Mouse (Mus musculus) cerebellum, postnatal 10 days (tissue): Measurements from ENCODE around the gene Mdga1.

ENCODE experiments used
- DNase-seq, 2 experiments: peaks; one replicate each; pipeline ENCODE4 v3.0.0; 2021; ENCODE audit warnings: mixed read lengths in 2 of 2

Mdga1 gene

DNA sequence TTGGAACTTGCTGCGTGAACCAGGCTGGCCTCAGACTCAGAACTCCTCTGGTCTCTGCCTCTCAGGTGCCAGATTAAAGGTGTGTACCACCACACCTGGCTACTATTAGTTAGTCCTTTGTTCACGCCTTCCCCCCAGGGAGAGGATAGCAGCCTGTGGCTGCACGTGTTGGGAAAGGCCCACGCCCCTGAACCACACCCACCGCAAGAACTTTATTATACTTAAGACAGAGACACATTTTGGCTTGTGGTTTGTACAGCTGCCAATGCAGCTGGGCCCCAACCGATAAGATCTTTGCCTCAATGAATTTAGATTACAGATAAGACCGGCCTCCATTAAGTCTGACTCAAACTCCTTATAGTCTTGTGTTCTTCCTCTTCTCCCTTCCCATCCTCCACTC lies 10.0 kb upstream of the Mdga1 start:
- no peak for DNase-seq

GRCm38 (mm10) chr17:29979020-29979419 lies 9.1 kb upstream of the Mdga1 start:
- DNase-seq = no peak

DNA sequence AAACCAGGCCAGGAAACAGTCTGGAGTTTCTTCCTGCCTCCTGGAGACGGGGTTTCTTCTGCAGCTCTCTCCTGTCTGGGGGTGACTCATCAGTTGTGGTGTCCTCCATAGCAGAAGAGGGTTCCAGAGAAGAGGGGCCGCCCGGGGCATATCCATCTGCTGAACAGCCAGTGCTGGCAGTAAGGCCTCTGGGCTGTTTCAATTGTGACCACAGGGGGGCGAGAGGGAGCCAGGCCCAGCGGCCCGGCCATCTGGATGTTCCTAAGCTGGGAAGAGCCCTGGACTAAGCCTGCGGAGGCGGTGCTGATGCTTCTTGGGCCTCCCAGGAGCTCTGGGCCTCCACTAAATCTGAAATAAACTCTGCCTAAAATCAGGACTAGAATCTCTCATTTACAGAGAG lies 5.8 kb upstream of the Mdga1 start:
- DNase-seq = peak; percentile 98 to 99

DNA sequence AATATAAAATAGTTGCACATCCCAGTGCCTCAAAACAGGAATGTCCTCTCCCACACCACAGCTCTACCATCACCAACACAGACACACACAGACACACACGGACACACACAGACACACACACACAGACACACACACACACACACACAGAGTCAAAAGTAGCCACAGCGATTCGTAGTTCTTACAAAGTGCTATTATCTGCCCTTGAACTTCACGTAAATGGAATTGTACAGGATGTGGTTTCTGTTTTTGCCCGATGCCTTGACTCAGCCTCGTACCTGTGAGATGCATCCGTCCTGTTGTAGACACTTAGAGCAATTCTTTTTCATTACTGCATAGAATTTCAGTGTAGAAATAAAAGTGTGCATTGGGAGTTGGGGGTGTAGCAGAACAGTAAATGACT lies 3.3 kb upstream of the Mdga1 start:
- no peak for DNase-seq

DNA sequence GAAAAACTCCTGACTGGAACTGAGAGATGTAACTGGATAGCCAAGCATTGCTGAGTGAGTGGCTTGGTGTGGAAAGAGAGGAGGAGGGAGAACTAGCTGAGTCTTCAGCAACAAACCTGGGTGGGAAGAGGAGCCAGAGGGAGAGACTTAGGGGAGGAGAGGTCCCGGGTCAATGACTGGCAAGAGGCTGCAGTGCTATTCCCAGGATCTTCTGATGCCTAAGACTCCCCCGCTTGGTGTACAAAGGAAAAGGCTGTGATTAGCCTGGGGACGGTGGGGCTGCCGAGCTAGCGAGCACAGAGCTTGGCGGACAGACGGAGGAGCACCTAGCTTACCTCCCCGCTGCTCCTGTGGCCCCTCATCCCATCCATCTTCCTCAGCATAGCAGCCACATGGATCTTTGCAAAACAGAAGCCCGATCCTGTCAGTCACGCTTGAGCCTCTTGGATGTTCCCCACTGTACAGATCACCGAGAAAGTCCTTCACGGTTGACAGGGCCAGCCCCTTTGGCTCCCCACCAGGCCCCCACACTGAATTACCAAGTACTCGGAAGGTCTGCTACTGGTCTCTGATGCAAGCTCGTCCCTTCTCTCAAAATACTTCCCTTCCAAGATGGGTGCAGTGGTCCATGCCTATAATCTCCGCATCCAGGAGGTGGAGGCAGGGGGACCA lies 2.0 kb upstream of the Mdga1 start:
- peak; percentile 50 to 57 for DNase-seq

DNA sequence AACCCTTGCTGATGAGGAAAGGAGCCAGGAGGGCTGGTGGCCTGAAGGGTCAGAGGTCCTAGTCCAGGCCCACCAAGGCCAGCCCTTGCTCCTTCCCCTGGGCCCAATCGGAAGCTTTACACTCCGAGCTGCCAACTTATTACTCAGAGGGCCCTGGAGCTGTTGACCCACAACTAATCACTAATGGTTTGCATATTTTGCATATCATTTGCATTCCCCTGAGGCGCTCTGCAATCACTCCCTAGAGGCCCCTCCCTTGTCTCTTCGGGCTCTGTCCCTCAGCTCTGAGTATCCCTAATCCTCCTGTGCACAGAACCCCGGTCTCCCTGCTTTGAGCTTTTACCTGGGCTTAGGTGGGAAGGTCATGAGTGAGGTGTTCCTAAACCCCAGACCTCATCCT lies 4.4 kb downstream of the Mdga1 start:
- no peak for DNase-seq

- DNase-seq = peak in 1 of 2 experiments; percentile 33
Observed at GRCm38 (mm10) chr17:29963730-29964259, 6.1 kb downstream of the Mdga1 start.

- no peak for DNase-seq
Observed at GRCm38 (mm10) chr17:29955880-29956279, 14.0 kb downstream of the Mdga1 start.

DNA sequence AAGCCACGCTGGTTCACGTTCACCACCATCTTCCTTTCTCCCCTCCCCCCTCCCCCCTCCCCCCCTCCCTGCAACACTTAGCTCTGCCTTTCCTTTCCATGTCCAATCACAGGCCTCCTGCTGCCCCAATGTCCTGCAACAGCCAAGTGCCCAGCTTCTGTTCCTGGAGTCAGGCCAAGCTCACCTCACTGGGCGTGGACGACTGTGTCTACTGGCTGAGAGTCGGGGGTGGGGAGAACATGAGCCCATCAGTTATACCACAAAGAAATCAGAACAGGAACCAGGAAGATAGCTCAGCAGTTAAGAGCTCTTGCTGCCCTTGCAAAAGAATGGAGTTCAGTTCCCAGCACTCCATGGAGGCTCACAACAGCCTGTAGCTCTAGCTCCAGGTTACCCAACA lies 15.6 kb downstream of the Mdga1 start:
- DNase-seq = peak; percentile 46 to 58

- no peak for DNase-seq
Observed at GRCm38 (mm10) chr17:29951100-29951499, 18.8 kb downstream of the Mdga1 start.

DNA sequence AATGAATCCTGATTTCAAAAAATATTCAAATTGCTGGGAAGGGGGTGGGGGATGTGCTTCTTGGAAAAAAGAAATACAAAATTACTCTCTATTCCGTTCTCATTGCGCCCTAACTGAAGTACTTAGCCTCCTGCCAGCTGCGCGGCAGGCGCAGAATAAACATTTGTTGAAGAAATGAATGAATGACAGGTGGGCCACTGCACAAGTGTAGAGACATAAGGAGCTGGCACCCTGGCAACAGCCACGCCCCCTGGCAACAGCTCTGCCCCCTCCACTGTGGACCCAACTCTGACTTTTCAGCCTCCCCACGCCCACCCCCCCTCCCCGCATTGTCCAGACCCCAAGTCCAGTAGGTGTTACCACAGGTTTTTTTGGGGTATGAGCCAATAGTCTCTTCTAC lies 19.3 kb downstream of the Mdga1 start:
- DNase-seq = peak in 1 of 2 experiments; percentile 39

DNA sequence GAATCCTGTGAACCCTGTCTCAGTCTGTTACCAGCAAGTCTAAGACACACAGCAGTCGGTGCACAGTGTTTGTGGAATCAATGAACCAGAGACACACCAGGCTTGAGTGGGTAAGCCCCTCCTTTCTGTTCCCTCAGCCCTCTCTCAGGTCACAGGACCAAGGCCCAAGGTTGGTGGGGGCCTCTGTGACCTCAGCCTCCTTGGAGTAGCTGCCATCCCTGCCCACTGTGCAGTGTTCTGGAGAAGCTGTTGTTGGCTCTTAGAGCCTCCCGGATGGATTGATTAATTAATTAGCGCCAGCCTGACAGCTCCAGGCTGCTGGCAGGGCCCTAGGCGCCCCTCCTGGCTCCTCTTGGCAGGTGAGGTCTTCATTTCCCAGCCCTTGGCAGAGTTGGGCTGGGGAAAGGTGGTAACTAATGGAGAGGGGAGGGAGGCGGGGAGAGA lies 22.6 kb downstream of the Mdga1 start:
- peak; percentile 92 to 95 for DNase-seq

GRCm38 (mm10) chr17:29944376-29944775 lies 25.5 kb downstream of the Mdga1 start:
- DNase-seq = peak; percentile 33 to 53

DNA sequence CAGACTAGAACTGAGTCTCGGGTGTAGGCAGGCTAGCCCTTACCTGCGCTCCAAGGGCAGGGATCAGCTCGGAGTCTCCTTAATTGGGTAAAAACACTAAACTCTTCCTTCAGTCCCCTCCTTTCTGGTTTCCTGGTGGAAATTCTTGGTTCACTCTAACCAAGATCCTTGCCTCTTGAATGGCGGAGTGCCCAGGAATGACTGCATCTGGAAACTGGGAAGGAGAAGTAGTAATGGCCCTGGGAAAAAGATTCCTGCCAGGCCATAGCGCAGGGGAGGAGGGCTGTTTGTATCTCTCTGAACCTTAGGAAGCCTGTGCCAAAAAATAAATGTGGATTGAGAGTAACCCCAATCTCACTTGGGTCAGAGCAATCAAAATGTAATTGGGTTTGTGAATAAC lies 30.9 kb downstream of the Mdga1 start:
- DNase-seq = no peak

DNA sequence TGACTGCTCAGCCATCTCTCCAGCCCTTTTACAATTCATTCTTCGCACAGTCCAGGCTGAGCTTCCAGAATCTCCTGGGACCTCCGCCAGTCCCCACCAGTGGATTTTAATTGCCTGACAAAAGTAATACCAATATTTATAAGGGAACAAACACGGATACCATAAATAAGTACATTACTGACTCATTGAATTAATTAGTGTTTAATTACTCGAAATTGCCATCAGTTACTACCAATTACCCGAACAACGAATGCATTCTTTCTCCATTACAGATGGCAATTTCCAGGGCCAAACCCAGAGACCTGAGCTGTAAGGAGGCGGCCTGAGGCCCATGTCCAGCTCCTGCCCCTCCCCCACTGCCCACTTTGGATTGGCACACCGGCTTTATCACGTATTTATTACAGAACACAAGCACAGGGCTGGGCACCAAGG lies 32.5 kb downstream of the Mdga1 start:
- DNase-seq = peak; percentile 58 to 65

DNA sequence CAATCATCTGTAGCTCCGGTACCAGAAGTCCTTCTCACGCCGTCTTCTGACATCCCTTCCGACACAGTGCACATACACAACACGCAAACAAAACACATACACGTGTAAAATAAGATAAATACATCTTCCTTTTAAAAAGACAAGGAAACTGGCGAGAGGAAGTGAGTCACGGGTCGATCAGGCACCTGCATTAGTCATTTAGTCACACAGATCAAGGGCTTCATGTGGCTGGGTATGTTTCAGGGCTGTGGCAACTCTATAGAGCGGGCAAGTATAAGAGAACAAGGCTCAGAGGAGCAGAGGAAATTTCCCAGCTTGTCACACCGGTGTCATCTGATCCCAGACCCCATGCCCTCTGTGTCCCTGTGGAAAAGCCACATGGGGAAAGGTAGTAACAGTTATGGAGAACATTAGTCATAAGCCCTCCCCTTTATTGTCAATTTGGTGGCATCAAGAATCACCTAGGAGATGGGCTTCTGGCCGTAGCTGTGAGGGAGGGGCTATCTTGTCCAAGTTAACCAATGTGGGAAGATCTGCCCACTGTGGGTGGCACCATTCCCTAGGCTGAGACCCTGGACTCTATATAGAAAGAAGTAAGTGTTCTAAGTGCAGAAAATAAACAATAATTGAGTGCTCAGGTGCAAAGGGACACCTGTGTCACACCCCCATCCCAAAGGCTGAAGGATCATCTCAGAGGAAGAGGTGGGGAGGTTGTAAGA lies 35.6 kb downstream of the Mdga1 start:
- DNase-seq = no peak

- no peak for DNase-seq
Observed at GRCm38 (mm10) chr17:29932753-29933152, 37.1 kb downstream of the Mdga1 start.

GRCm38 (mm10) chr17:29931224-29931945 lies 38.5 kb downstream of the Mdga1 start:
- peak in 1 of 2 experiments; percentile 28 for DNase-seq

GRCm38 (mm10) chr17:29928751-29929237 lies 41.1 kb downstream of the Mdga1 start:
- peak; percentile 63 for DNase-seq

GRCm38 (mm10) chr17:29925608-29926606 lies 44.0 kb downstream of the Mdga1 start:
- peak; percentile 37 to 48 for DNase-seq

GRCm38 (mm10) chr17:29920089-29920488 lies 49.8 kb downstream of the Mdga1 start:
- no peak for DNase-seq

GRCm38 (mm10) chr17:29919552-29919920 lies 50.4 kb downstream of the Mdga1 start:
- no peak for DNase-seq
